Comparison of ENCODE assay signal across 11 mouse cellular contexts in the genomic region with DNA sequence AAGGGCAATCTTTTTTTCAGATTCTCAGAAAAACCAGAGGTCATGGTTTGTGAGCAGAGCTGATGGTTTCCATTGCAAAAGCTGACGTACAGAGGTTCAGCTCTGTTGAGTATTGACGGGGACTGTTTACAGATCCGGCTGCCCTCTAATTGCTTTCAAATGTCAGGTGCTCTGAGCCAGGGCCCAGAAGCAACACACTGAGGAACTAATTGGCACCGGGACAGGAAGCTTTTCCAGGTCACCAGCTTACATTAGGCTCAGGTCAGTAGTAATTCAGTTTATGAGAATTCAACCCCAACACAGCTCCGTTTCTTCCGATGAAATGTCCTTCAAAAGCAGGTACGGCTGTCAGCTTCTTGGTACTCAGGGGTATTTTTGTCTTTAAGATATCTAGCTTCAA.
DNase-seq lines count a peak whose midpoint lies in the region; ATAC-seq and TF ChIP-seq lines count a peak whose summit lies in the region.
"Had no signal": no experiment of that assay in that cellular context is flagged by ENCODE, and none has a peak within 500 bp of the region (broad histone marks: within the 10 kb centered on the region; RNA-seq: fewer than 3 reads in every experiment).

No protein-coding gene starts in this region.

- TF ChIP-seq CTCF in brain, embryonic 14.5 days (IDR thresholded peaks at IDR 0.05; ENCODE audit: borderline replicate concordance, extremely low read depth, insufficient read depth, insufficient read length): no peak

- H3K9ac ChIP-seq in kidney, embryonic 15.5 days: no peak overlapping the region
- H3K9ac ChIP-seq: intestine, embryonic 15.5 days had no signal

- H3K9me3 ChIP-seq in embryonic facial prominence, embryonic 10.5 days: no peaks in the 10 kb centered on the region
- no peaks in the 10 kb centered on the region for H3K9me3 ChIP-seq in kidney, embryonic 15.5 days (replicated peaks)
- H3K9me3 ChIP-seq: intestine, embryonic 15.5 days had no signal

- ATAC-seq in kidney, embryonic 15.5 days (replicated peaks; ENCODE audit: low FRiP score): peak; percentile 86
- no peak for ATAC-seq in CD4-positive, CD25-positive, alpha-beta regulatory T cell, adult 4 months
- ATAC-seq: intestine, embryonic 15.5 days had no signal

- no peak overlapping the region for H3K4me2 ChIP-seq in kidney, embryonic 15.5 days
- H3K4me2 ChIP-seq: intestine, embryonic 15.5 days; liver, embryonic 11.5 days had no signal

- H3K27ac ChIP-seq in embryonic facial prominence, embryonic 10.5 days (replicated peaks): no peak overlapping the region
- no peak overlapping the region for H3K27ac ChIP-seq in kidney, embryonic 15.5 days
- H3K27ac ChIP-seq: intestine, embryonic 15.5 days had no signal

- no peak overlapping the region for H3K4me3 ChIP-seq in embryonic facial prominence, embryonic 10.5 days
- no peak overlapping the region for H3K4me3 ChIP-seq in kidney, embryonic 15.5 days (replicated peaks)
- H3K4me3 ChIP-seq: intestine, embryonic 15.5 days had no signal

- TF ChIP-seq POLR2A in brain, embryonic 14.5 days (IDR thresholded peaks at IDR 0.05; ENCODE audit: borderline replicate concordance, extremely low read depth, insufficient read depth, insufficient read length, poor library complexity, severe bottlenecking): no peak

- H3K4me1 ChIP-seq in embryonic facial prominence, embryonic 10.5 days: peaks cover 13% of the 10 kb centered on the region
- H3K4me1 ChIP-seq in kidney, embryonic 15.5 days: no peaks in the 10 kb centered on the region; the same call in 1 of the 2 replicates
- H3K4me1 ChIP-seq: intestine, embryonic 15.5 days had no signal

- intact Hi-C loops in heart, postnatal 14 days (cut with DNase I): no loop called here

- 30% methylated on average over 7 of the region's 7 CpGs for WGBS in embryonic facial prominence, embryonic 10.5 days
- 42% methylated on average over 7 of the region's 7 CpGs for WGBS in kidney, embryonic 15.5 days

- no peaks in the 10 kb centered on the region for H3K27me3 ChIP-seq in embryonic facial prominence, embryonic 10.5 days (replicated peaks; ENCODE audit: low read depth, poor library complexity, severe bottlenecking)
- no peaks in the 10 kb centered on the region for H3K27me3 ChIP-seq in kidney, embryonic 15.5 days
- H3K27me3 ChIP-seq: intestine, embryonic 15.5 days had no signal

- peak; percentile 9 to 19 for DNase-seq in heart, adult 18-20 months
- no peak for DNase-seq in heart, postnatal 14 days
- peak; percentile 66 for DNase-seq in brain, embryonic 14.5 days (ENCODE audit: low read depth)
- peak; percentile 42 for DNase-seq in embryonic facial prominence, embryonic 10.5 days (ENCODE audit: low spot score)
- DNase-seq in lung, adult 18-20 months: no peak
- no peak for DNase-seq in urinary bladder, postnatal 4 days (ENCODE audit: low spot score in 2 of 2)
- DNase-seq: B cell, adult 2 months had no signal

- no peaks in the 10 kb centered on the region for H3K36me3 ChIP-seq in embryonic facial prominence, embryonic 10.5 days (replicated peaks)
- no peaks in the 10 kb centered on the region for H3K36me3 ChIP-seq in kidney, embryonic 15.5 days
- H3K36me3 ChIP-seq: intestine, embryonic 15.5 days had no signal

Comparison
In these comparisons a context has a peak if more than half of its experiments do, and no peak if none do; other contexts are left out.
1. DNase-seq: peak in heart, adult 18-20 months (2 of 2), brain, embryonic 14.5 days (single experiment) and embryonic facial prominence, embryonic 10.5 days (single experiment); none in heart, postnatal 14 days (0 of 2), lung, adult 18-20 months (0 of 2) and urinary bladder, postnatal 4 days (0 of 2).